Mouse (Mus musculus): ENCODE results near the gene Smad3.

The Smad3 gene

DNA sequence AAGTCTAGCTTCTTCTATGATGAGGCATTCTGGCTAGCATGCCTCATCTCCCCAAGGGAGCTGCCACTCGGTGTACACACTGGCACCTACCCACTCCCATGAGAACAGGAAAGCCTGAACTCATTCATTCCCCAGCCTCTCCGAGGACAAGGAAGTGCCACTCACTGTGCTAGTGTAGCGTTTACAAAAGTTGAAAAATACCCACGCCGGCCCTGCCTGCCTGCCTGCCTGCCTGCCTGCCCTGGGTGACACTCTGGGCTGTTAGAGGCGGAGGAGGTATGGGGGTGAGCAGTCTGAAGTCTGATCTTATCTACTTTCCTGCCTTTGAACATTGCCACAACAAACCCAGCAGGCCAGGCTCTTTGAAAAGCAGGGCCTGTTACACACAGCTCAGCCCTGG lies 37.1 kb downstream of the Smad3 start:
- DNase-seq (ENCODE audit: low spot score): no peak

DNA sequence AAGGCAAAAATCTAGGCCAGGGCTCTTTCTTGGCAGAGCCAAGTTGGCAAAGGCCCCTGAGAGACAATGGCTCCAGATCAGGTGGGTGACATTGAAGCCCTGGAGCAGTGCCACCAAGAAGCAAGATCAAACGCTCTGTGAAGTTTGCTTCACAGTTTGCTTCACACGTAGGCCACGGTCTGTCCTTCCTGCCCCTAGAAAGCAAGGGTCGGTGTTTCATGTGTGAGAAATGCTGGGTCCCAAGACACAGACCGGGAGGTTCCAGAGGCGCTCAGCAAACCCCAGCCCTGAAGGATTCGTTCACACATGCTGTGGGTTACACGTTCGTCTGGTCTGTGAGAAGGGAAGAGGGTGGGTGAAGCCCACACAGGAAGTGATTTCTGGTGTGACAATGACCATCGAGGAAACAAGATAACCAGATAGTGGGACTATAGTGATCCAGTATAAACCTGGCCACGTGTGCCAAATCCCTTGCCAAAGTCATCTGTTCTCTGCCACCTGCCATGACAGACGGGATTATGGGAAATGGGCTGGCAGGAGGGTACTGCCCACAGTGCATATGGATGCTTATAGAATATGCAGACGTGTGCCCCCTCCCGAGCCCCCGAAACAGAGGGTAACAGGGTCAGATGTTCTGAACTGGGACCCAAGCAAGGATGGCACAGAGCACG lies 37.9 kb downstream of the Smad3 start:
- DNase-seq (ENCODE audit: low spot score): no peak

DNA sequence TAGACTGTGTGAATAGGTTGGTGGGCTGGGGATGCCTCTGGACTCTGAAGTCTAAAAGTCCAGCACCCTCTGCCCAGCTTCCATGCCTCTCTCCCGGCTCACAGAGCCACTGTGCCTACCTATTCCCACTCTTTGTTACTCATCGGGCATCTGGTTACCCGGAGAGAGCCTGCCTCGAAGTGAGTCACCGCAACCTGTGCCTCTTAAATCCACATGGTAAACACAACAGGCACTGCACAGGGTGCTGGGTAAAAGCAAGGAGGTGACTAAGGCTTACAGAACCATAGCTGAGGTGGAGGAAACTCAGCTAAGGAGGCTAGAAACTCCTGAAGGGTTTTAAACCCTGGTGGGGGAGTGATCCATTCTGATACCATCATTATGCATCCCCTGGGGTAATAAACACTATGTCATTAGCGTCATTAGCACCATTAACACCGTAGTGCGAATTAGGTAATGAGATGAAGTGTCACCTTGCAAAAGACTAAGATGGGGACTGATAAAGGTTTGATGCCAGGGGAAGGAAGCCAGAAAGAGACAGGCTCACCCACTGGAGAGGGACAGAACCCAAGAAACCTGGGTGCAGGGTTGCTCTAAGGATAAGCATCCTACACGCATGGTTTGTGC lies 38.9 kb downstream of the Smad3 start:
- DNase-seq (ENCODE audit: low spot score): no peak

DNA sequence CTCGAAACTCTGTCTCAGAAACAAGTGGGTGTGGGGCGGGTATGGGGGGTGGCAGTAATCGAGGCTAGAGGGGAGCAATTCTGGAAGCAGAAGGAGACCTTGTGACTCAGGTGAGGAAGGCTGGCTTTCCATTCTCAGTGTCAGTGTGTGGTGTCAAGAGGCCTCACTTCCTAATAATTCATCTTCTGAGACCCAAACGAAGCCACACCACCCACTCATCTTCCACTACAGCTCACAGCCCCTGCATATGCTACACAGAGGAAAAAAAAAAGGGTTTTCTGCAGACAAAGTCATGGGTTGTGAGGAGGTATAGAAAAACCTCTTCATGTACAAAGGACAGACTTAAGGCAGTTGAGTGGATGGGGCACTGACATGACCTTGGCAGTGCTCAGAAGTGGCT lies 39.6 kb downstream of the Smad3 start:
- no peak for DNase-seq (ENCODE audit: low spot score)

DNA sequence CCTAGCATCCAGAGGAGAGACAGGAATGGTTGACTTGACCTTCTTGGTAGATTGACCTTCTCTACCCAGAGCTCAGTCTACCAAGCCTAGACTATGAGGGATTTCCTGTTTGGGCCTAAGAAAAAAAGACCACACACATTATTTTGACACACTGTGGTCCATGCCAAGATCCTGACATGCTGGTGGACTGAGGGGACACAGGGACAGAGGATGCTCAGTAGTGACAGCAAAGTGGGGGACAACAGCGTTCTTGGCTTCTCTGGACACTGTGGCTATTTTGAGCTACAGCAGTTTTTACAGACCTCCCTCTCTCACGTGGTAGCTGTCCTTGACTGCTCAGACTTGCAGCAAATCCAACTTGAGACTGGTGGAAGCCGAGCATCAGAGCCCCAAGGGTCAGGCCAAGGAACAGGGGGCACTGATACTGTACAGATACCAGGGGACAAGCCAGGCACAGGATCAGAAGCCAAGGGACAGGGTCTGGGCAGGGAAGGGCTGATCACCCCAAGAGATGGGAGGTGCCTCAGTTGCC lies 40.3 kb downstream of the Smad3 start:
- DNase-seq (ENCODE audit: low spot score): no peak

DNA sequence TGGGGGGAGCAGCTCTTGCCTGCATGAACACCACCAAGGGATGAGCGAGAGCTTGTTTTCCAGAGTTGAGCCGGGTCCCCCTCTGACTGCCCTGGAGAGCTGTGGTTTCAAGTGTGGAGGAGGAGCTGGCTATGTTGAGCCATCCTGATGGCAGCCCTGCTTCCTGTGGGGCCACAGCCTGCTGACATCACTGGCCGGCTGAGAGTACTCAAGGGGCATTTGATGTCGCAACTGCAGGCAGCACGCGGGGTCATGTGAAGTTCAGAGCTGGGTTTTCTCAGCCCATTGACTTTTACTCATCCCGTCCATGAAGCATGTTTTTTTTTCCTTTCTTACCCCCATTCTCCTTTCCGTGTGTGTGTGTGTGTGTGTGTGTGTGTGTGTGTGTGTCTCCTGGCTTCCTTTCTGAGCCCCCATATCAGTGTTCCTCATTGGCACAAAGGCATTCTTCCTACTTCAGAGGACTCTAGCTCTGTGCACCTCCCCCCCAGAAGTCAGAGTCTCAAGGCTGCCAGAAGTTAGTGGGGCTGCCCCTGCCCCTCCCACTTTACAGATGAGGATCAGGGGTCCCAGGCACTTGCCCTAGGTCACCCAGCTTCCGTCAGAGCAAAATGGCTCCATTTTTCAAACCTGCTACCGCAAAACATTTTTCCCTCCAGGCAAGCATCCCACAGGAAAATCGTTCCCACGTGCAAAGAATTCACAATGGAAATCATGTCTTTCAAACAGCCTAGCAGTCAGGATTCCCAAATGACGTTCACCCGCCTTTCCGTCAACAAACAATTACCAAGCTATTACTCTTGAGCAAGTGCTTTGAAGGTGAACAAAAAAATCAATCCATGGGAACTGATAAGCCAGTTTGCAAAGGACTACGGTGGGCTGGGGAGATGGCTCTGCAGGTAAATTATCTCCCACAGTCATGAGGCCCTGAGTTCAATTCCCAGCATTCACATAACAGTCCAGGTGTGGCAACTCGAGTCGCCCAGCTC lies 41.4 kb downstream of the Smad3 start:
- DNase-seq (ENCODE audit: low spot score): peak; percentile 61

DNA sequence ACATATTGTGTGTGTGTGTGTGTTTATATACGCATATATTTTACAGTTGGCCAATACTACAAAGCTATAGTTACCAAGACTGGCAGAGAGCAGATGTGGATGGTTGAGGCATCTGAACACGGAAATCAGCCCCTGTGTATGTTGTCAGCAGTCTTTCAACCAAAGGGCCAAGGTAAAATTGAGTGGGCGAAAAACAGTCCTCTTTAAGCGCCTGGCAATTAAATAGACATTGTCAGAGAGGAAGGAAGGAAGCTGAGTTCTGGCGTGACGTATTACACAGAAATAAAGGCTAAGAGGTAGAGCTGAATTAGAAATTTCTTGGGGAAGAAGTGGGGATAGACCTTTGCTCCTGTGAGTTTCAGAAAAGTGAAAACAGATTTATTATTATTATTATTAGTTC lies 43.2 kb downstream of the Smad3 start:
- no peak for DNase-seq (ENCODE audit: low spot score)

DNA sequence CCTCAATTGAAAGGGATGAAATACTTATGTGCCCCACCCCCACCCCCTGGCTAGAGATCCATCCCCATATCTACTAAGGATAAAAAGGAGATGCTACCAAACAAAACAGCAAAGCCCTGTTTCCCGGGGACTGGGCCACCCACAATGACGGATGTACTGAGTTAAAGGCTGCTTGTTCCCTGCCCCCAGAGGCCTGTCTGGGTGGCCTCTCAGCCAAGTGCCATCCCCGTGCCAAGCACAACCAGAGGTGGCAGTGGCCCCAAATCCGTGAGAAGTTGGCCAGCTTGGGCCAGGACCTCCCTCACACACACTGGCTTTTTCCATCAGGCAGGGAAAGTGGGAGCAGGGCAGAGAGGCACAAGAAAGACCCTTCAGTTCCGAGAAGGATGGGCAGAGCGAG lies 45.0 kb downstream of the Smad3 start:
- DNase-seq (ENCODE audit: low spot score): no peak

DNA sequence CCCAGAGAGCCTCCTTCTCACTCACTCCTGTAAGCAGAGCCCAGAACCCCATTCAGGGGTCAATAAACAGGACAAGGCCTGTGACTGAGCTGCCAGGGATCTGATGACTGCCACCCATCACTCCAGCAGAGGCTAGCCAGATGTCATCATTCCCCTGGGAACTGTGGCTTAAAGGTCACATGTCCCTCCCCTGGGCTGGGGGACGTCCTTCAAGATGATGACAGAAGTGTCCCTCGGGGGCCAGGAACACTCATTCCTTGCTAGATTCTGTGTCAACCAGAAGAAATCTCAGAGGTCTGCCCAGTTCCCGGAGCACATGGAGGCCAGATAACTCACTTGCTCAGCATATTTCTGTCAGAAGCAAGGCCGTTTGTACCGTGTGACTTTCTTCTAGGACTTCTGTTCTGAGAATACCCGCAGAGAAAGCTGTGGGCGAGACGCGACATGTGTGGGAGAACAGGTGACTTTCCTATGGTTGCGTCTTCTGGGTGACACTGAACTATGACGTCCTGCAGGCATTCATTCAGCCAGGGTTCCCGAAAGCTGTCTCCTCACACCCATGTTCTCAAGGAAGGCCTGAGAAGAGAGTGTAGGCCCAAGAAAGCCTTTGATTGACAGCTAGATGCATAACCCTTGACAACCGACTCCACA lies 46.1 kb downstream of the Smad3 start:
- no peak for DNase-seq (ENCODE audit: low spot score)

DNA sequence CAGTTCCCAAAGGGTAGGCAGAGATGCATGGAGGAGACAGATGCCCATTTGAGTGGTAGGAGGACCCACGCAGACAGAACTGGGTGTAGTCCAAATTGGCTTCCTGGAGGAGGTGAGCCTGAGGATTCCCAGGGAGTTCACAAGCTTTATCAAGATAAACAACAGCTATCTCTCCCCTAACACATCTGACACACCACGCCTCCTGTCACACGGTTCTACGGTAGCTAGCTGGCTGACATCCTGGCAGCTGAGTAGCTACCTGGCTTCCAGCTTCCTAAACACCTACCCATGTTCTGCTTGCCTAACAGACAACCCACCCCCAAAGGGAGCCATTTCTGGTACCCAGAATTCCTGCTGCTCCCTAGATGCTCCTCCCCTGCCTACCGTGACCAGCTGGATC lies 47.9 kb downstream of the Smad3 start:
- no peak for DNase-seq (ENCODE audit: low spot score)

DNA sequence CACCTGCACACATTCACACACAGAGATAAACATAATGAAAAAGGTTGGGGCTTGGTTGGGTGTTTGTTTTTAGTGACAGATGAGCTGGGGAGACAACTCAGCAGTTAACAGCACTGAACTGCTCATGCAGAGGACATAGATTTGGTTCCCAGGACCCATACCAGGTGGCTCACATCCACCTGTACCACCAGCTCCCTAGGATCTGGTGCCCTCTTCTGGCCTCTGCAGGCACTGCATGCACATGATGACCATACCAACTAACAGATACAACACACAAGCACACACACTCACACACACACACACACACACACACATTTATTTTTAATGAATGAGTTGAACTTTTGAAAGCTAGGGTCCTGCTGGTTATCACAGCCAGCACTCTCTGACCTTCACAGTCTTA lies 48.5 kb downstream of the Smad3 start:
- DNase-seq (ENCODE audit: low spot score): no peak

DNA sequence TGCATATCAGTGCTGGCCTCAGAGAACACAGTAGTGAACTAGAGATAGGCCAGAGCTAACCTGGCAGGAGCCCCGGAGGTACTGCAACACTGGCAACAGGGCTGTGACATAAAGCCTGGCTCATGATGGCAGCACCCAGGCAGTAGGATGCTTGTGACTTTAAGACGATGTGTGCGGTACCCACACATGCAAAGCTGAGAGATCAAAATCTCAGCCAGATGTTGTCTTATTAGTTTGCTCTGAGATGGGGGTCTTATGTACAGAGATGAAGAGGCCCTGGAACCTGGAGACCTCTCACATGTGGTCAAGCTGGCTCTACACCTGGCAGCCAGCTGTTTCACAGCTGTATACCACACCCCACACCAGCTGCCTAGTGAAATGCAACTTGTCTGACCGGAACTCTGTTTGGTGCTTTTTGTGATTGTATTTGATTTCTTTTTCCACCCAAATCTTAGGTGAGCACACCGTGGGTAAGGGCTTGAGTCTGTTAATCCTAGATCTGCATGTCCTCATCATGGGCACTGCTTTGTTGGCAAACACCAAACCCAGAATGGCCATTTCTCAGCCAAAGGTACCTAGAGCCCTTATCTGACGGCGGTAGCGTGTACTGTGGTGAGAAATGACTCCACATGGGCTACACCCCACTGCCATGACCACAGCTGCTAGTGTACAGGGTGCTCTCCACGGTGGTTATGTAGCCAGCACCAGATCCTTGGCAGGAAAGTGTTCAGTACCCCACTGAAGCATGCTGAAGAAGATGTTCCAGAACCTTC lies 49.8 kb downstream of the Smad3 start:
- DNase-seq (ENCODE audit: low spot score): no peak

DNA sequence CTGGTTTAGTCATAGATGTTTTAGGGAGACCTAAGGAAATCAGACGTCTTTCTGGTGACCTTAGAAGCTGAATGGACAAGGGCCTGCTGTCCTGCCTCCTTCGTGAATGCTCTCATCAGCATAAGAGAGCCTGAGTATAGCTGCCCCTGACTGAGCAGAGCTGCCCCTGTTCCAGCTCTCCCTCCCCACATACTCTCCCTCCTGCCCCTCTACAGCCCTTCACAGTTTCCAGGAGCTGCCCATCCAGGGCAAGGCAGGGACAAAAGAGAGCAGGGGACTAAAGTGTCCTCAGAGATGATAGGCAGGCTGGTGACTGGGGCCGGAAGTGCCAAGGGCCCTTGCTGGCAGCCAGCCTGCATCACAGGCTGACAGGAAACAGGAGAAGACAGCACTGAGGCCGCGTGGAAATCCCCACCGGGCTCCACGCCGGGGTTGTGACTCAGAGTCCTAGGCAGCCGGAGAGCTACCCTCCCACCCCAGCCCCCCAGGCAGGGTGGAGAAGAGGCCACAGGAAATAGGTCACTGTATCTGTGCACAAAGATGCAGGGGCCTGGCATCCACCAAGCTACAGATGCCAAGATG lies 51.6 kb downstream of the Smad3 start:
- DNase-seq (ENCODE audit: low spot score): peak; percentile 58

DNA sequence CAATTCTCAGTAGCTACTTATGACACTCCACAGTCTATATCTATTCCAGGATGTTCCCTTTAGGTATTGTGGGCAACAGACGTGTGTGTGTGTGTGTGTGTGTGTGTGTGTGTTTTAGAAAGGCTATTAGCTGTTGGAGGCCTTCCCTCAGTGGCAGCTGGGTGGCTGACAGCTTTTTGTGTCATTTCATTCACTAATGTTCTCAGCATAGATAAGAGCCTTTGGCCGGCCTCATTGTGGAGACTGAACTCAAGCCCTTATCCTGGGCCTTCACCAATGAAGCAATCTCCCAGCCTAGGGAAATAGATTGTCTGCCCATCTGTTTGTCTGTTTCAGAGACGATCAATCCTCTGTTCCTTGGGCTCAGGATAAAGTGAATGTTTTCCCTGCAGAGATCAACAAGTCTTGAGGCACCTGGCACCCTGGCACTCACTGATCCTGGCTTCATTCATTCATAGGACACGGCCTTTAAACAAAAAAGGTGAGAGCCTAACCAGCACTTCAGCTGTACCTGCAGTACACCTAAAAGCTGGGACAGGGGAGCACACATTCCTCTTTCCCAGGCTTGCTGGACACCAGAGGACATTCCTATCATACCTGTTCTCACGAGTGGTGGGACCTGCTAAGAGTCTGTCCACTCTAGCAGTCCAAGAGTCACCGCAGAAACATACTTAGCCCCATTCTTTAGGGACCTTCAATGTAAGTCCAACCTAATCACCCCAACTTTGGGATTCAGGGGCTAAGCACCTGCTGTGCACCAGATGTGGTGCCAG lies 52.6 kb downstream of the Smad3 start:
- no peak for DNase-seq (ENCODE audit: low spot score)

DNA sequence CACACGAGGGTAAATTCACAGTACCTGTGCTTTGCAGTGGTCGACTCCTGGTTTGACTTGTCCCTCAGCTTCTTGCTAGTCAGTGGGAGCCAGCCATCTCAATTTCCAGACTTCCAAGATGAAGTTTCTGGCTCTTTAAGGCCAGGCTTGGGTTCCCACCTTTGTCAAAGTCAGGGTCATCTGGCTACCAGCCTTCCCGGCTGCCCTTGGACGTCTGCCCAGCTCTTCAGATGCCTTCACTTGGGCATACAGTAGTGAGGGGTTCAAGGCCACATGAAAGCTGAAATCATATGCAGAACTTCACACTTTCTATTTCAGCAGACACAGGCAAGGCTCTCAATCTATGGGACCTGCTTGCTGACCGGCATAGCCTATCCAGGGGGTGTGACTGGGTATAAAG lies 53.7 kb downstream of the Smad3 start:
- DNase-seq (ENCODE audit: low spot score): no peak

DNA sequence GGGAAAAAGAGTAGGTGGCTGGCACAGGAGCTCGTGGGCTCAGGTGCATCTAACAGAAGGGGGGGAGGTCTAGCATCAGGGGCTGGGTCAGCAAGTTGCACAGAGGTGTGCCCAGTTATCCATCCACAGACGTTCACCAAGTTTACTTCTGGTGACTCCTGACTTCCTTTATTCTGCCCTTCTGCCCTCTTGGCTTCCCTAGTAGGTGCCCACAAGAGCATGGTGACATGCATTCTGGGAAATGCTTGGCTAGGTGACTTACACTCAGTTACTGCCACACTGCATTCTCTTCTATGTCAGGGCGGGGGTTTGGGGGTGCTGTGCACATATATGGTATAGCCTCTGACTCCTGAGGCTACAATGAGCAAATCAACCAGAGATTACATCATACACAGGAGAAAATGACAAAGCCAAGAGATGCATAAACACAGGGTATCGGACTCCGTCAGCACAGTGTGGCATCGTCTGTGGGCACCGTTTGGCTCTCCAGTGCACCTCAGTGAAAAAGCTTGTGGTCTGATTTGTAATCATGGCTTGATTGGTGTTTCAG lies 54.5 kb downstream of the Smad3 start:
- no peak for DNase-seq (ENCODE audit: low spot score)

DNA sequence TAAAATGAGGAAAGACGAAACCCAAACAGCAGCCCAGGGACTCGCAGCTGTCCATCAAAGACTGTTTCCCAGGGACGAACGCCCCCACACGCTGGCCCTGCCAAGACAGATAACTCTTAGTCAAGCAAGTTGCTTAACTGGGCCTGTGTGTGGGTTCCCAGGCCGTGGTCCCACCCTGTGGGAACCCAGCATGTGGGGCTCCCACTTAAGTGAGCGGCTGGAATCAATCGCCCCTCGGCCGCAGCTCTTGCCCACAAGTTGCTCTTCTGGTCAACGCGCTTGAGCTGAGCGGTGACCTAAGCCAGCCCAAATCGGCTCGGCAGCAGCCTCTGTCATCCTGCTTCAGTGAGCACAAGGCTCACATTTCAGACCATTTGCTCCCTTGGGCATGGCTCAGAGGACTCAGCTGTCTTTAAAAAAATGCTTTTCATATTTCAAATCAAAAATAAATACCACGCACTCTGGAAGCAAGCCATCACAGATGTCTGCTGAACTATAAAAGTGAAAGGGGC lies 55.2 kb downstream of the Smad3 start:
- no peak for DNase-seq (ENCODE audit: low spot score)

DNA sequence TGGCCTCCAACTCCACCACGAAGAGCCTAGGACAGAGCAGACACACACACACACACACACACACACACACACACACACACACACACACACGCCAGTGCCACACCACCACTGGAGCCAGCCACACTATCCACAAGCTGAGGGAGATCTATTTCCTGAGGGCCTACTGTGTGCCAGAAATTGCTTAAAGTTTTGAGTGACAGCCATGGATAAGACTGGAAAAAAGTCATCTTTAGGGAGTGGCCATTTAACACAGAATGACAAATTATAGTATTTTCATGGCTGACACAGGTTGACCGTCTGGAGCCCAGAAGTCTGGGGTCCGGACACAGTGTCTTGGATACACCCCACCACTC lies 55.9 kb downstream of the Smad3 start:
- no peak for DNase-seq (ENCODE audit: low spot score)

DNA sequence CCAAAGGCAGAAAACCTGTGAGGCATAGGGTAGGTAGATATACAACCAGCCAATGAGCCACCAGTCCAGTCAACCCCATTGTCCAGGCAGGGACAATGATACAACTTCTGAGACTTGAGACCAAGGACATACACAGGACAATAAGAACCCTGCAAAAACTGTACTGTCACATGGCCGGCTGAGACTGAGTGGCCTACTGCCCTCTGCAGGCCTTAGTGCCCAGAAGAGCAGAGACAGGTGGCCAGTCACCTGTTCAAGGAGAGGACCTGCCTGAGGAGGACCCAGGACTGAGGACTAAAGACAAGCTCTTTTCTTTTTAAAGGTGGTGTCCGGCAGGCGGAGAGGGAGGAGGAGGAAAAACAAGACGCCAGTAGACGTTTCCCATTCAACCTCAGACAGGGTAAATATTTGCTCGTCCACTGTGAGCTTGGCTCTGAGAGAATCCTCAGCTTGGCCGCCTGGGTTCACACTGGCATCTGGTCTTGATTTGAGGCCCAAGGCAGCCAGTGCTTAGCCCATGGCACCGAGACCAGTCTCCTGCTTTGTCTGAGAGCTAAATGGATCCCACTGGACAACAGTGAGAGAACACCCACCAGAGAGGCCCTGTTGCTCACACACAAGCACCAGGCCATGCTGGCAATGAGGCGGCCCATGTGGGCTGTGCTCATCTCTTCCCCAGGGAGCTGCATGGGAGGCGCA lies 56.4 kb downstream of the Smad3 start:
- DNase-seq (ENCODE audit: low spot score): no peak

All from urinary bladder, postnatal 25 days (tissue).